Mouse (Mus musculus) cortical plate, adult 2 months (tissue): ENCODE results near the gene Tm2d3.
A peak's percentile ranks its signal among the peaks of the same experiment; 100 is the strongest.

Experiments used
- CTCF ChIP-seq: fragments of 200-500 bp; IDR thresholded peaks from 2 replicates; pipeline ENCODE4 v1.5.1; 2011; ENCODE audit warnings: mild to moderate bottlenecking, control low read depth, low read length; ENCODE audit not compliant: insufficient read depth; ENCODE audit errors: extremely low read depth
- POLR2A ChIP-seq: fragments of 200-500 bp; IDR thresholded peaks from 2 replicates; pipeline ENCODE4 v1.6.1; 2011; ENCODE audit warnings: mild to moderate bottlenecking, low read length, control low read depth; ENCODE audit not compliant: insufficient read depth; ENCODE audit errors: extremely low read depth

DNA sequence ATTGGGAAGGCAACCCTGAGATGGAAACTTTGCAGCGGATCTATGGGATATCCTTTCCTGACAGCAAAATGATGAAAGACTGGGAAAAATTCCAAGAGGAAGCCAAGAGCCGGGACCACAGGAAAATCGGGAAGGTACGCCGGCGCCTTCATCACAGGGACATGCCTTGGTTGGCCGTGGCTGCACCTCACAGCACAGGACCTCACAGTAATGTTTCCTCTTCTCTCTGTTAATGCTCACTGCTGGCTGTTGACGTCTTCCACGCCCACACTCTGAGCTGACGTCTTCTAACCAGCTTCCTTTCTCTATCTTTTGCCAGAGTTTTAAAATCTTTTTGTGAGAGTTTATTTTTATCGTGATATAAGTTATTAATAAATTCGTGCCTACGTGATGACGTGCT, 27.1 kb upstream of the Tm2d3 start:
- TF ChIP-seq POLR2A = 0 out of 2 replicates have a peak, but pooled peaks have one; percentile 18
- no peak for TF ChIP-seq CTCF
